Mouse (Mus musculus): Measurements from ENCODE around the gene Adamts2.

GRCm38 (mm10) chr11:50736548-50736947, 134.7 kb downstream of the Adamts2 start:
- TF ChIP-seq POLR2A (IDR thresholded peaks at IDR 0.05; ENCODE audit: insufficient read depth, low read depth, low read length) (no peak), CTCF (IDR thresholded peaks at IDR 0.05) (no peak), EP300 (IDR thresholded peaks at IDR 0.05; ENCODE audit: insufficient read depth, low read depth, low read length) (no peak)
